Mouse (Mus musculus): Measurements from ENCODE around the gene Majin.
A peak's percentile ranks its signal among the peaks of the same experiment; 100 is the strongest.

DNA sequence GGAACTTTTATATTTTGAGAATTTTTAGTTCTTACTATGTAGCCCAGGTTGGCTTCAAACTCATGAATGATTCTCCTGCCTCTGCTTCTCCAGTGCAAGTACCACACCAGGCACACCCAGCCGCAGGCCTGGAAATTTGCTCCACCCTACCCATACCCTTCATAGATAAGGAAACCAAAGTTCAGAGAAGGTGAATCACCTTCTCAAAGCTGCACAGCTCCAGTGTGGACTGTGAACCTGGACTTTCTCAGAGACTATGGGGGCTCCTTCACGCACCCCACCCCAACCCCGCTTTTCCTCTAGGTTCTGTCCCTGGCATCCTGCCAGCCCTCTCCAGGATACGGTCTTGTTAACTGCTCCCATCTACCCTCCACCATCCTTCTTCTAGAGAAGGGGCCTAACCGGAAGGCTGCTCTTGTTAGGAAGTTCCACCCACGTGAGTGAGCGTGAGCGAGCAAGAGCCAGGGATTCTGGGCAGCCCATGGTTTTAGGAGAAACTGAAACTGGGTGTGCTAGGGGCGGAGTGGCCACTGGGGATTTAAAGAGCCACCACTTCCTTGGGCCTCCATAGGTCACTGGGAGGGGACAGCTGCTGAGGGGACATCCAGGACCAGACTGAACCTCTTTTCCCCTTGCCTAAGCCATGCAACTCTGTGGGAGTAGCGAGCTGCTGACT lies 20.2 kb upstream of the Majin start:
- TF ChIP-seq POLR2A (IDR thresholded peaks at IDR 0.05; ENCODE audit: insufficient read depth, low read depth, low read length) (0 out of 2 replicates have a peak, but pooled peaks have one; percentile 51), CTCF (IDR thresholded peaks at IDR 0.05) (0 out of 2 replicates have a peak, but pooled peaks have one; percentile 1), EP300 (IDR thresholded peaks at IDR 0.05; ENCODE audit: insufficient read depth, low read depth, low read length) (no peak)

Measured in heart, adult 2 months (tissue).